Mouse (Mus musculus): ENCODE results near the gene Rbm20. TPM values are rescaled to one million over a fixed set of nuclear protein-coding genes. Genes with fewer than 3 reads are reported as not detected.

The Rbm20 gene
- polyA plus RNA-seq, 1 experiment from 2014 or later, result 2.5 TPM

Other genes starting within 250 kb of the Rbm20 start
- gene Dusp5, start 148.2 kb upstream of the Rbm20 start, polyA plus RNA-seq (2015; fragmentation: Nextera tagmentation; extraction: Ambion mirVana), result 6.7 and 7.8 TPM in 2 replicates
- 402 and 410 TPM in 2 replicates for gene Nutf2-ps1, start 88.2 kb upstream of the Rbm20 start, polyA plus RNA-seq (2015; fragmentation: Nextera tagmentation; extraction: Ambion mirVana)
- gene Smc3, start 76.9 kb upstream of the Rbm20 start, polyA plus RNA-seq (2015; fragmentation: Nextera tagmentation; extraction: Ambion mirVana), result 68.1 and 72.2 TPM in 2 replicates
- gene Pdcd4, start 214.9 kb downstream of the Rbm20 start, polyA plus RNA-seq (2015; fragmentation: Nextera tagmentation; extraction: Ambion mirVana), result 87.7 and 89.7 TPM in 2 replicates

All from lung, embryonic 15.5 days (tissue).